Mouse (Mus musculus) ES-E14 (cell line): ENCODE results near the gene Tenm2.

Source experiments
- HCFC1 ChIP-seq: IDR thresholded peaks from 2 replicates; pipeline ENCODE4 v1.6.1; 2012; ENCODE audit warnings: low read length, inconsistent platforms, borderline replicate concordance; ENCODE audit not compliant: insufficient read depth
- MAFK ChIP-seq: IDR thresholded peaks from 2 replicates; pipeline ENCODE4 v1.6.1; 2014; ENCODE audit warnings: mild to moderate bottlenecking, low read depth, low read length, inconsistent platforms; ENCODE audit not compliant: insufficient read depth
- ZNF384 ChIP-seq: IDR thresholded peaks from 2 replicates; pipeline ENCODE4 v1.6.1; 2012; ENCODE audit warnings: low read depth, low read length, inconsistent platforms

- TF ChIP-seq ZNF384 = no peak
- no peak for TF ChIP-seq MAFK
- TF ChIP-seq HCFC1 = no peak
These were observed 1271.7 kb downstream of the Tenm2 start for GRCm38 (mm10) chr11:35963981-35964549.
